13 mouse cellular contexts compared by ENCODE assay signal in genomic region chr10:75437284-75437683, GRCm38 (mm10). TPM values are rescaled to one million over a fixed set of nuclear protein-coding genes. Genes with fewer than 3 reads are reported as not detected.
DNase-seq lines count a peak whose midpoint lies in the region; ATAC-seq and TF ChIP-seq lines count a peak whose summit lies in the region.
"Had no signal": no experiment of that assay in that cellular context is flagged by ENCODE, and none has a peak within 500 bp of the region (broad histone marks: within the 10 kb centered on the region; RNA-seq: fewer than 3 reads in every experiment).

No protein-coding gene starts in this region.

- DNase-seq in forebrain, postnatal 0 days: no peak
- no peak for DNase-seq in hindbrain, postnatal 0 days (ENCODE audit: low spot score)
- peak; percentile 51 to 64 for DNase-seq in layer of hippocampus, postnatal 10 days (ENCODE audit: low spot score in 2 of 2)
- no peak for DNase-seq in layer of hippocampus, adult 11-12 months (ENCODE audit: low spot score)
- no peak for DNase-seq in midbrain, postnatal 0 days (ENCODE audit: low spot score)

- H3K9ac ChIP-seq in forebrain, embryonic 12.5 days: no peak overlapping the region
- no peak overlapping the region for H3K9ac ChIP-seq in forebrain, postnatal 0 days
- 0 out of 2 replicates have a peak overlapping the region, but pooled peaks have one; percentile 1 for H3K9ac ChIP-seq in hindbrain, embryonic 12.5 days
- no peak overlapping the region for H3K9ac ChIP-seq in hindbrain, postnatal 0 days (replicated peaks; ENCODE audit: low read length)
- no peak overlapping the region for H3K9ac ChIP-seq in midbrain, embryonic 15.5 days
- no peak overlapping the region for H3K9ac ChIP-seq in midbrain, postnatal 0 days (replicated peaks; ENCODE audit: low read length, poor library complexity, severe bottlenecking)
- H3K9ac ChIP-seq: limb, embryonic 15.5 days; liver, embryonic 13.5 days; neural tube, embryonic 15.5 days had no signal

- no peak for TF ChIP-seq CTCF in forebrain, postnatal 0 days (IDR thresholded peaks at IDR 0.05; ENCODE audit: low read depth)
- TF ChIP-seq CTCF in hindbrain, postnatal 0 days (IDR thresholded peaks at IDR 0.05; ENCODE audit: low read depth): no peak
- no peak for TF ChIP-seq CTCF in midbrain, postnatal 0 days (IDR thresholded peaks at IDR 0.05)

- ATAC-seq in forebrain, embryonic 12.5 days (ENCODE audit: low FRiP score): 0 out of 2 replicates have a peak, but pooled peaks have one; percentile 6
- ATAC-seq in forebrain, postnatal 0 days: no peak
- no peak for ATAC-seq in hindbrain, embryonic 12.5 days (ENCODE audit: low FRiP score)
- ATAC-seq in hindbrain, postnatal 0 days: no peak
- 0 out of 2 replicates have a peak, but pooled peaks have one; percentile 9 for ATAC-seq in midbrain, embryonic 15.5 days (replicated peaks)
- ATAC-seq in midbrain, postnatal 0 days (ENCODE audit: low FRiP score): no peak

- H3K4me2 ChIP-seq in forebrain, embryonic 12.5 days: no peak overlapping the region
- no peak overlapping the region for H3K4me2 ChIP-seq in forebrain, postnatal 0 days (ENCODE audit: low read depth)
- H3K4me2 ChIP-seq in hindbrain, embryonic 12.5 days (replicated peaks): no peak overlapping the region
- H3K4me2 ChIP-seq in hindbrain, postnatal 0 days (ENCODE audit: low read depth, low read length): no peak overlapping the region
- H3K4me2 ChIP-seq in midbrain, embryonic 15.5 days: no peak overlapping the region
- no peak overlapping the region for H3K4me2 ChIP-seq in midbrain, postnatal 0 days (ENCODE audit: low read depth, low read length, poor library complexity, severe bottlenecking)
- H3K4me2 ChIP-seq: heart, embryonic 11.5 days; limb, embryonic 15.5 days; liver, embryonic 13.5 days; neural tube, embryonic 15.5 days had no signal

- H3K36me3 ChIP-seq in forebrain, embryonic 12.5 days (replicated peaks): no peaks in the 10 kb centered on the region
- no peaks in the 10 kb centered on the region for H3K36me3 ChIP-seq in forebrain, postnatal 0 days (ENCODE audit: insufficient read depth)
- no peaks in the 10 kb centered on the region for H3K36me3 ChIP-seq in hindbrain, embryonic 12.5 days
- no peaks in the 10 kb centered on the region for H3K36me3 ChIP-seq in hindbrain, postnatal 0 days (ENCODE audit: insufficient read depth, low read length)
- no peaks in the 10 kb centered on the region for H3K36me3 ChIP-seq in midbrain, embryonic 15.5 days (replicated peaks)
- no peaks in the 10 kb centered on the region for H3K36me3 ChIP-seq in midbrain, postnatal 0 days (ENCODE audit: insufficient read depth, low read length)
- H3K36me3 ChIP-seq: limb, embryonic 10.5 days; limb, embryonic 15.5 days; liver, embryonic 13.5 days; neural tube, embryonic 15.5 days had no signal

- H3K9me3 ChIP-seq in forebrain, embryonic 12.5 days: no peaks in the 10 kb centered on the region
- H3K9me3 ChIP-seq in forebrain, postnatal 0 days (ENCODE audit: low read length): no peaks in the 10 kb centered on the region
- no peaks in the 10 kb centered on the region for H3K9me3 ChIP-seq in hindbrain, embryonic 12.5 days (replicated peaks)
- H3K9me3 ChIP-seq in hindbrain, postnatal 0 days (ENCODE audit: low read length): no peaks in the 10 kb centered on the region
- no peaks in the 10 kb centered on the region for H3K9me3 ChIP-seq in midbrain, embryonic 15.5 days
- no peaks in the 10 kb centered on the region for H3K9me3 ChIP-seq in midbrain, postnatal 0 days (ENCODE audit: low read length)
- H3K9me3 ChIP-seq: limb, embryonic 10.5 days; limb, embryonic 15.5 days; liver, embryonic 13.5 days; neural tube, embryonic 15.5 days had no signal

- H3K4me1 ChIP-seq in forebrain, embryonic 12.5 days: peaks cover 7% of the 10 kb centered on the region
- peaks cover 6% of the 10 kb centered on the region; the same call in 1 of the 2 replicates for H3K4me1 ChIP-seq in forebrain, postnatal 0 days (ENCODE audit: insufficient read depth)
- 0 out of 2 replicates have a peak, but pooled peaks cover 11% of the 10 kb centered on the region for H3K4me1 ChIP-seq in hindbrain, embryonic 12.5 days
- H3K4me1 ChIP-seq in hindbrain, postnatal 0 days (ENCODE audit: insufficient read depth, low read length): no peaks in the 10 kb centered on the region
- H3K4me1 ChIP-seq in midbrain, embryonic 15.5 days: 0 out of 2 replicates have a peak, but pooled peaks cover 6% of the 10 kb centered on the region
- H3K4me1 ChIP-seq in midbrain, postnatal 0 days (ENCODE audit: insufficient read depth, low read length): no peaks in the 10 kb centered on the region
- H3K4me1 ChIP-seq: limb, embryonic 10.5 days; limb, embryonic 15.5 days; liver, embryonic 13.5 days had no signal

- 100% methylated on average over 1 of the region's 1 CpGs for WGBS in forebrain, embryonic 12.5 days
- 65% methylated on average over 1 of the region's 1 CpGs for WGBS in forebrain, postnatal 0 days
- WGBS in hindbrain, embryonic 12.5 days: 90% methylated on average over 1 of the region's 1 CpGs
- 97% methylated on average over 1 of the region's 1 CpGs for WGBS in hindbrain, postnatal 0 days
- 93% methylated on average over 1 of the region's 1 CpGs for WGBS in midbrain, embryonic 15.5 days
- WGBS in midbrain, postnatal 0 days: 100% methylated on average over 1 of the region's 1 CpGs

- H3K27me3 ChIP-seq in forebrain, embryonic 12.5 days: no peaks in the 10 kb centered on the region
- H3K27me3 ChIP-seq in forebrain, postnatal 0 days (ENCODE audit: insufficient read depth, low read length): no peaks in the 10 kb centered on the region
- 0 out of 2 replicates have a peak, but pooled peaks cover 3% of the 10 kb centered on the region for H3K27me3 ChIP-seq in hindbrain, embryonic 12.5 days
- H3K27me3 ChIP-seq in hindbrain, postnatal 0 days (ENCODE audit: insufficient read depth, low read length): no peaks in the 10 kb centered on the region
- no peaks in the 10 kb centered on the region for H3K27me3 ChIP-seq in midbrain, embryonic 15.5 days (replicated peaks)
- no peaks in the 10 kb centered on the region for H3K27me3 ChIP-seq in midbrain, postnatal 0 days (ENCODE audit: insufficient read depth, low read length)
- H3K27me3 ChIP-seq: limb, embryonic 15.5 days; liver, embryonic 13.5 days; neural tube, embryonic 15.5 days had no signal

- H3K27ac ChIP-seq in forebrain, embryonic 12.5 days: no peak overlapping the region
- H3K27ac ChIP-seq in forebrain, postnatal 0 days (ENCODE audit: low read depth, low read length): no peak overlapping the region
- H3K27ac ChIP-seq in hindbrain, embryonic 12.5 days: no peak overlapping the region
- no peak overlapping the region for H3K27ac ChIP-seq in hindbrain, postnatal 0 days
- no peak overlapping the region for H3K27ac ChIP-seq in midbrain, embryonic 15.5 days
- H3K27ac ChIP-seq in midbrain, postnatal 0 days (ENCODE audit: low read depth, low read length): no peak overlapping the region
- H3K27ac ChIP-seq: limb, embryonic 15.5 days; liver, embryonic 13.5 days had no signal

- H3K4me3 ChIP-seq in forebrain, embryonic 12.5 days (replicated peaks): no peak overlapping the region
- H3K4me3 ChIP-seq in forebrain, postnatal 0 days (ENCODE audit: low read depth, low read length): no peak overlapping the region
- no peak overlapping the region for H3K4me3 ChIP-seq in hindbrain, embryonic 12.5 days
- H3K4me3 ChIP-seq in hindbrain, postnatal 0 days (ENCODE audit: low read length): no peak overlapping the region
- H3K4me3 ChIP-seq in midbrain, embryonic 15.5 days: no peak overlapping the region
- H3K4me3 ChIP-seq in midbrain, postnatal 0 days (ENCODE audit: low read depth, low read length): no peak overlapping the region
- H3K4me3 ChIP-seq: limb, embryonic 10.5 days; limb, embryonic 15.5 days; liver, embryonic 13.5 days; neural tube, embryonic 15.5 days had no signal

RNA-seq across cellular contexts. Expression of gene Upb1, which starts 36.4 kb away (rescaled TPM):
- not detected in 2 replicates for polyA plus RNA-seq in forebrain, embryonic 12.5 days (2016; fragmentation: Nextera tagmentation; extraction: Ambion mirVana)
- 0.38 and 0.62 TPM in 2 replicates for total RNA-seq in forebrain, postnatal 0 days (2014; rRNA removed)
- 0.58 and 0.75 TPM in 2 replicates for polyA plus RNA-seq in forebrain, postnatal 0 days (2015; fragmentation: Nextera tagmentation; extraction: Ambion mirVana)
- 0.16 TPM in 1 of 2 replicates, not detected in the other for polyA plus RNA-seq in hindbrain, embryonic 12.5 days (2016; fragmentation: Nextera tagmentation; extraction: Ambion mirVana)
- total RNA-seq in hindbrain, postnatal 0 days (2014; rRNA removed): 0.26 and 0.50 TPM in 2 replicates
- polyA plus RNA-seq in hindbrain, postnatal 0 days (2015; fragmentation: Nextera tagmentation; extraction: Ambion mirVana): 0.71 and 1.4 TPM in 2 replicates
- total RNA-seq in layer of hippocampus, postnatal 10 days (2021): under 1 TPM; 0.41 to 0.58 TPM
- 0.28 and 0.51 TPM in 2 replicates for polyA plus RNA-seq in midbrain, embryonic 15.5 days (2015; fragmentation: Nextera tagmentation; extraction: Ambion mirVana)
- 0.52 TPM in 1 of 2 replicates, not detected in the other for total RNA-seq in midbrain, postnatal 0 days (2014; rRNA removed)
- 0.44 and 0.72 TPM in 2 replicates for polyA plus RNA-seq in midbrain, postnatal 0 days (2015; fragmentation: Nextera tagmentation; extraction: Ambion mirVana)
- polyA plus RNA-seq: limb, embryonic 10.5 days had no signal

Comparison
In these comparisons a context has a peak if more than half of its experiments do, and no peak if none do; other contexts are left out.
1. ATAC-seq: peak in forebrain, embryonic 12.5 days (single experiment) and midbrain, embryonic 15.5 days (single experiment); none in forebrain, postnatal 0 days (single experiment), hindbrain, embryonic 12.5 days (single experiment), hindbrain, postnatal 0 days (single experiment) and midbrain, postnatal 0 days (single experiment).
2. DNase-seq: peak in layer of hippocampus, postnatal 10 days (2 of 2); none in forebrain, postnatal 0 days (single experiment), hindbrain, postnatal 0 days (single experiment), layer of hippocampus, adult 11-12 months (single experiment) and midbrain, postnatal 0 days (single experiment).